Mouse (Mus musculus) cortical plate, adult 2 months (tissue): ENCODE measurements around the gene Dusp6. TPM values are rescaled to one million over a fixed set of nuclear protein-coding genes. Genes with fewer than 3 reads are reported as not detected.

Experiments
- H3K27ac ChIP-seq: fragments of 200-500 bp; 2 replicates; pipeline ENCODE4 v1.5.1; 2012; ENCODE audit warnings: low read length, control low read depth, inconsistent platforms; ENCODE audit not compliant: insufficient read depth
- H3K4me1 ChIP-seq: fragments of 200-500 bp; 2 replicates; pipeline ENCODE4 v1.6.1; 2011; ENCODE audit warnings: low read length; ENCODE audit not compliant: control insufficient read depth, insufficient read depth
- H3K4me3 ChIP-seq: fragments of 200-500 bp; 2 replicates; pipeline ENCODE4 v1.5.1; 2011; ENCODE audit warnings: mild to moderate bottlenecking, low read length, control low read depth; ENCODE audit not compliant: insufficient read depth
- CTCF ChIP-seq: fragments of 200-500 bp; IDR thresholded peaks from 2 replicates; pipeline ENCODE4 v1.5.1; 2011; ENCODE audit warnings: mild to moderate bottlenecking, control low read depth, low read length; ENCODE audit not compliant: insufficient read depth; ENCODE audit errors: extremely low read depth
- POLR2A ChIP-seq: fragments of 200-500 bp; IDR thresholded peaks from 2 replicates; pipeline ENCODE4 v1.6.1; 2011; ENCODE audit warnings: mild to moderate bottlenecking, low read length, control low read depth; ENCODE audit not compliant: insufficient read depth; ENCODE audit errors: extremely low read depth
- polyA plus RNA-seq: library from polyadenylated mRNA; depleted of rRNA; stranded (reverse); fragments of >200 nt; gene quantifications from 2 replicates; pipeline ENCODE4 v1.2.3, GENCODE M21; 2012

The Dusp6 gene
- polyA plus RNA-seq, 1 experiment: 75.8 TPM

GRCm38 (mm10) chr10:99270406-99270805 is 7.4 kb downstream of the Dusp6 start:
- TF ChIP-seq CTCF: no peak
- no peak for TF ChIP-seq POLR2A

GRCm38 (mm10) chr10:99271016-99271415 is 8.0 kb downstream of the Dusp6 start:
- no peak for TF ChIP-seq CTCF
- TF ChIP-seq POLR2A: no peak
- Histone ChIP-seq H3K27ac (no peak overlapping the region), H3K4me3 (no peak overlapping the region), H3K4me1 (peaks cover 3% of the 10 kb centered on the region; the same call in 1 of the 2 replicates)

More at GRCm38 (mm10) chr10:99270406-99270805, 7.4 kb downstream of the Dusp6 start:
- Histone ChIP-seq H3K4me1 (peaks cover 3% of the 10 kb centered on the region; the same call in 1 of the 2 replicates), H3K4me3 (no peak overlapping the region), H3K27ac (no peak overlapping the region)

- Histone ChIP-seq H3K27ac (no peak overlapping the region), H3K4me1 (peaks cover 3% of the 10 kb centered on the region; the same call in 1 of the 2 replicates), H3K4me3 (no peak overlapping the region)
- TF ChIP-seq POLR2A (no peak), CTCF (no peak)
These were observed 10.0 kb downstream of the Dusp6 start for GRCm38 (mm10) chr10:99273006-99273405.

- Histone ChIP-seq H3K4me1 (no peaks in the 10 kb centered on the region), H3K4me3 (no peak overlapping the region), H3K27ac (no peak overlapping the region)
- TF ChIP-seq POLR2A: no peak
- no peak for TF ChIP-seq CTCF
These were observed 11.6 kb downstream of the Dusp6 start for GRCm38 (mm10) chr10:99274640-99275039.

GRCm38 (mm10) chr10:99279067-99279880 is 16.2 kb downstream of the Dusp6 start:
- TF ChIP-seq POLR2A (no peak), CTCF (no peak)
- Histone ChIP-seq H3K4me3 (no peak overlapping the region), H3K4me1 (no peaks in the 10 kb centered on the region), H3K27ac (no peak overlapping the region)

GRCm38 (mm10) chr10:99283981-99284385 is 21.0 kb downstream of the Dusp6 start:
- H3K4me3 ChIP-seq: no peak overlapping the region
- peaks cover 4% of the 10 kb centered on the region for H3K4me1 ChIP-seq
- TF ChIP-seq CTCF (no peak), POLR2A (no peak)
- H3K27ac ChIP-seq: no peak overlapping the region

- H3K4me3 ChIP-seq: no peak overlapping the region
- H3K27ac ChIP-seq: no peak overlapping the region
- TF ChIP-seq POLR2A: no peak
- H3K4me1 ChIP-seq: peaks cover 4% of the 10 kb centered on the region
These were observed 21.9 kb downstream of the Dusp6 start for GRCm38 (mm10) chr10:99284918-99285317.

GRCm38 (mm10) chr10:99285759-99286158 is 22.7 kb downstream of the Dusp6 start:
- Histone ChIP-seq H3K4me3 (no peak overlapping the region), H3K4me1 (peaks cover 4% of the 10 kb centered on the region), H3K27ac (peak overlapping the region; percentile 67)
- TF ChIP-seq CTCF (no peak), POLR2A (no peak)

GRCm38 (mm10) chr10:99286213-99286612 is 23.2 kb downstream of the Dusp6 start:
- Histone ChIP-seq H3K4me3 (no peak overlapping the region), H3K27ac (0 out of 2 replicates have a peak overlapping the region, but pooled peaks have one; percentile 67), H3K4me1 (peaks cover 4% of the 10 kb centered on the region)
- TF ChIP-seq CTCF (no peak), POLR2A (no peak)

GRCm38 (mm10) chr10:99286787-99287186 is 23.8 kb downstream of the Dusp6 start:
- H3K27ac ChIP-seq: no peak overlapping the region
- no peak for TF ChIP-seq POLR2A
- TF ChIP-seq CTCF: no peak
- H3K4me3 ChIP-seq: no peak overlapping the region
- peaks cover 4% of the 10 kb centered on the region for H3K4me1 ChIP-seq
